Mouse (Mus musculus) urinary bladder, adult 2 months (tissue): ENCODE measurements at regions not wholly inside any gene's neighbourhood (a gene's known extent, or its start where the extent isn't known, plus 50 kb on each side); places are given as distances from the start of the nearest gene placed in this dataset.

Source experiments
- DNase-seq: peaks from one replicate; pipeline ENCODE4 v3.0.0; 2022; ENCODE audit warnings: low spot score

GRCm38 (mm10) chr19:16075512-16076086 is 57.0 kb upstream of the Gnaq start:
- DNase-seq: no peak

GRCm38 (mm10) chr19:16075026-16075425 is 57.6 kb upstream of the Gnaq start:
- no peak for DNase-seq

GRCm38 (mm10) chr19:16067314-16067713 is 65.3 kb upstream of the Gnaq start:
- no peak for DNase-seq

GRCm38 (mm10) chr19:16064911-16065310 is 67.7 kb upstream of the Gnaq start:
- no peak for DNase-seq

GRCm38 (mm10) chr19:16063916-16064580 is 68.6 kb upstream of the Gnaq start:
- DNase-seq: peak; percentile 41

- DNase-seq: no peak
Observed at GRCm38 (mm10) chr19:16063533-16063915, 69.1 kb upstream of the Gnaq start.

- DNase-seq: no peak
Observed at GRCm38 (mm10) chr19:16061821-16062220, 70.8 kb upstream of the Gnaq start.

GRCm38 (mm10) chr19:16059026-16059425 is 73.6 kb upstream of the Gnaq start:
- DNase-seq: no peak

GRCm38 (mm10) chr19:16050220-16051055 is 65.6 kb upstream of the Cep78 start:
- no peak for DNase-seq

GRCm38 (mm10) chr19:16049646-16050045 is 64.9 kb upstream of the Cep78 start:
- DNase-seq: no peak

- DNase-seq: no peak
Observed at GRCm38 (mm10) chr19:16046977-16047376, 62.2 kb upstream of the Cep78 start.

GRCm38 (mm10) chr19:16045261-16045660 is 60.5 kb upstream of the Cep78 start:
- DNase-seq: no peak

- DNase-seq: no peak
Observed at GRCm38 (mm10) chr19:16044169-16044568, 59.4 kb upstream of the Cep78 start.

- no peak for DNase-seq
Observed at GRCm38 (mm10) chr19:16043007-16043406, 58.2 kb upstream of the Cep78 start.

GRCm38 (mm10) chr19:16041891-16042290 is 57.1 kb upstream of the Cep78 start:
- DNase-seq: no peak

GRCm38 (mm10) chr19:16037806-16038205 is 53.0 kb upstream of the Cep78 start:
- no peak for DNase-seq
